Mouse (Mus musculus) c-Kit-negative CD71-positive TER-119-positive erythroid progenitor cells, embryonic 14.5 days (primary cell): ENCODE data around the gene Olfr521.
A peak's percentile ranks its signal among the peaks of the same experiment; 100 is the strongest.
"Not testable (repeated sequence)": the region's sequence is repeated elsewhere in the genome, so short reads cannot be mapped to it uniquely, and the experiment has no call there.

Experiments
- DNase-seq: peaks from one replicate; pipeline ENCODE4 v3.0.0-alpha.2; 2013; ENCODE audit warnings: low read depth, low spot score

The Olfr521 gene

DNA sequence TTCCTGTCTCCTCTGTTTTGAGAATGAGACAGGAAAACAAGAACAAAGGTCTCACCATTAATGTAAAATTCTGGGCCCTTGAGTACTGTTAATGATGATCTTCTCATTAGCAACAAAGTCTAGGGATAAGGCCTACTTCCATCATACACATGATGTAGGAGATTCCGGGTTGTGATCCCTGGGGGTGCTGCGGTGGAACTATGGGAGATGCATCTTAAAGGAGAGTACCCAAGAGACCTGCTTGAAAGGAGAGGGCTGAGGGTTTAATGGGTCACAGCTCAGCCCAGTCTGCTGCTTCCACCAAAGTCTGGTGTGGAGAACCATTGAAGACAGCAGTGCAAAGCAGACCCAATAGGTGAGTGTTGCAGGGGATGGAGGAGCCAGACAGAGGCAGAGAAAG, at the start of gene Olfr521:
Gene Olfr521, plus strand, starts transcription at position 301 of the 400 bp plus-strand sequence.
- no peak for DNase-seq

DNA sequence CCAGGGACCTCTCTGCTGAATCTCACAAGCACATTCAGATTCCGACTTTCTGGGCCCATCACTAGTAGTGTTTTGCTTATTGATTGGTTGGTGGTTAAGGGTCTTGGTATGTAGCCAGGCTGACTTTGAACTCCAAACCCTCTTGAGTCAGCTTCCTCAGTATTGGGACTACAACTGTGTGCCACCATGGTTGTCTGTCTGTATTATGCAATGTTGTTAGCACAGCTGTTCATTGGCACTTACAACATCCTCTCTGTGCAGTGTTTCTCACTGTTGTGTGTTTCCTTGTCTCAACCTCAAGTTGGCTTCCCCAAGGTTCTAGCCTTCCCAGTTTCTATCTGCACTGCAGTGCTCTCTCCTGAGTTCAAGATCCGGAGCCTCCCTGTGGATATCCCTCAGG, 46.8 kb upstream of the Olfr521 start:
- DNase-seq: no peak

DNA sequence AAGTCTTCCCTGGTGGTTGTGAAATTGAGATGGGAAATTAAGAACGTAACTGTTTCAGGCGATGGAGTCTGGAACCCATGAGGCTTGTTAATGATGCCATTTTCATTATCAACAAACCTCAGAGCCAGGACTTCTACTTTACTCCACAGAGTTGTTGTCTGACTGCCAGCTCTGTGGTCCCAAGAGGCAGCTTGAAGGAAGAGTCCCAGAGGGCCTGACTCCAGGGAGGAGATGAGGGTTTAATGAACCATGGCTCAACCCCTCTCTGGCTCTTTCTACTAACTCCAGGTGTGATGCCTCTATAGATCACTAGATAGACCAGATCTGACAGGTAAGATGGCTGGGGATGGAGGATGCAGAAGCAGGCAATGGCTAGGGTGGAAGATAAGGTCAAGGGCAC, 33.3 kb upstream of the Olfr521 start, which contains the start of gene Olfr520:
Gene Olfr520, plus strand, starts transcription at position 301 of the 400 bp plus-strand sequence.
- no peak for DNase-seq

DNA sequence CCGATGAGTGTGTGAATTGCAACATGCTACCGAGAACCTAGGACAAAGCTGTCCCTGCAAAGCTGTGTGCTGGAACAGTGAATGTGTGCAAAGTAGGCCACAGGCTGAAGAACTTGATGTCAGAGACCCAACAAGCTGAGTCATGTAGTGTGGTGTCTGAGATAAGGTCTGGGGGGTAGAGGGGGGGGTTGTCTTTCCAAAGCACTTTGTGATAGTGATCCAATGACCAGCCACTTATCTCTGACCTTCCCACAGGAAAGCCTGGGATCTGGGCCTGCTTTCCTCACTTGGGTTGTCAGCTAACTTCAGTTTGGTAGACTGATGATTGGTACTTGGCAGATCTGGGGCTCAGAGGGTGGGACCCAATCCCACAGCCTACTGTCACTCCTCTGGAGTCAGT, 28.7 kb upstream of the Olfr521 start:
- DNase-seq: no peak

DNA sequence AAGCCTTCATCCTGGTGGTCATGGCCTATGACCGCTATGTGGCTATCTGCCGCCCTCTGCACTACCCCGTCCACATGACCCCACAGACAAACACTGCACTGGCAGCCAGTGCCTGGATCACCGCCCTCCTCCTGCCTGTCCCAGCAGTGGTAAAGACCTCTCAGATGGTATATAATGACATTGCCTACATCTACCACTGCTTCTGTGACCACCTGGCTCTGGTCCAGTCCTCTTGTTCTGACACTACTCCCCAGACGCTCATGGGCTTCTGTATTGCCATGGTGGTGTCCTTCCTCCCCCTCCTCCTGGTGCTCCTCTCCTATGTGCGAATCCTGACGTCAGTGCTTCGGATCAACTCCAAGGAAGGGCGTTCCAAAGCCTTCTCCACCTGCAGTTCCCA, 27.8 kb upstream of the Olfr521 start:
- DNase-seq: not testable (repeated sequence)

DNA sequence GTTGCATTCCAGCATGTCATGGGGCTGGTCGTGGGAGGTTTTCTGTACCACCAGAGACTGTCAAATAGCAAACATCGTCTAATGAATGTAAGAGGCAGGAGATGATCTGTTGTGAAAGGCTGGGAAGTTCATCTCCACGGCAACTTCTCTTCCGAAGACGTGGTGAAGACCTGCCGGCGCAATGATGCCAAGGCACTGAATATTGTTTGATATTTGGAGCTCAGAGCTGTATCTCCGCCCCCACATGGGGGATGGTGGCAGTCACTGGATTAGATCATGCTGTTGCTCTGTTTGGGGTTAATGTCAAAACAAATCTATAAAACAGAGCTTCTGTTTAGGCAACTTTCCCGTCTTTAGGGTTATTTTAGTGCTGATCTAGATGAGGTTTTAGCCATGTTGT, 24.0 kb upstream of the Olfr521 start:
- no peak for DNase-seq

DNA sequence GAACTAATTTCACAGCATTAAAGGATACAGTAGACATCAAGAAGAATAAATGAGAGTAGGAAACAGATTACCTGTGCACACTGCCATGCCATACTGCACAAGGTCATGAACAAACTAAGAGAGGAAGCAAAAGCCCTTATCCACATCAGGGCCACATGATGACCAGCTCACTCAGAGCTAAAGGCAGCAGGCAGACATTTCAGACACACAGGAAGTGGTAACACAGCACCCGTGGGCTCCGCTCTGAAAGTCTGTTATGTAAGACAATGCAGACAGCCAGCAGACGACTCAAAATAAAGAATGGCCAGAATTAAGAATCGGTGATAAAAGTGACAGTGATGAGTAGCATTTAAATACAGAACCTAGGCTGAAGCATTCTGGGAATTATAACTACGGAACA, 18.1 kb downstream of the Olfr521 start:
- DNase-seq: no peak

DNA sequence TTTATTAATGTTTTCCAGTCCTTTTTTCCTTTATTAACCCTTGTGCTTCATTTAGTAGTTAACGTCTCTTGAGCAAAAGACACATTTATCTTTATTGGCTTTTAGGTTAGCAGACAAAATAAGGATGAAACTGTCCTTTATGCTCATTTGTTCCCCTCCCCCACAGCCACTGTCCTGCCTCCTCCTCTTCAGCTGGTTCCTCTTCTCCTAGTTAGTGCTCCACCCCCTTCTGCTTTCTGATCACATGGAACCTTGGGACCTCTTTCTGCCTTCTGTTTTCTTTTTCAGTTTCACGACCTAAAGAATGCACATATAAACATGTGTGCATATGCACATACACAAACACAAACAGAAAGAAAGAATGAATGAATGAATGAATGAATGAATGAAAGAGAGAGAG, 18.6 kb downstream of the Olfr521 start:
- DNase-seq: no peak

DNA sequence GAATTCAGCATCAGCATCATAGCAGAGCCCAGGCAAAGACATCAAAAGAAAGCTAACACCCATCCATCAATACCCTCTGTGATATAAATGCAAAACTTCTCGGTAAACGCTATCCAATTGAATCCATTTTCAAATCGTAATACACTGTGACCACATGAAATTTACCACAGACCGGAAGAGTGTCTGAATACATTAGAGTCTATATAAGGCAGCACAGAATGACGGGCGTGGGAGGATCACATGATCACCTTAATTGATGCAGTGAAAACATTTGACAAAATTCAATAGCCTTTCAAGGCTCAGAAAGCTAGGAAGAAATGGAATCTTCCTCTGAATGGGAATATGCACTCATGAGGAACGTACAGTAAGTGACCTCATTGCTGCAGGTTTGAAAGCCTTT, 20.1 kb downstream of the Olfr521 start:
- no peak for DNase-seq

DNA sequence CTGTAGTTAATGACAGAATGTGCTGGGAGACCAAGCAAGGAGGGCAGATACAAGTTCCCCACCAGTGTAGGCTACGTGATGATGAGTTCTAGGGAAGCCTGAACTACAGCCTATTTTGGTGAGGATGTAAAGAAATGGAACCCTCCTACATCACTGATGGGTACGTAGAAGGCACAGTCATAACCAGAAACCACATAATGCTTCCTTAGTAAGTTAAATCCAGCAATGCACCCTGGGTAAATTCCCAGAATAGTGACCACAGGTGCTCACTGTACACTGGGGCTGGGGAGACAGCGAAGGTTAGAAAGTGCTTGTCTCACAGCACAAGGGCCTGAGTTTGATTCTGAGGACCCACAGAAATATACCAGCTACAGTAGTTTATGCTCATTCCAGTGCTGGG, 22.2 kb downstream of the Olfr521 start:
- no peak for DNase-seq

DNA sequence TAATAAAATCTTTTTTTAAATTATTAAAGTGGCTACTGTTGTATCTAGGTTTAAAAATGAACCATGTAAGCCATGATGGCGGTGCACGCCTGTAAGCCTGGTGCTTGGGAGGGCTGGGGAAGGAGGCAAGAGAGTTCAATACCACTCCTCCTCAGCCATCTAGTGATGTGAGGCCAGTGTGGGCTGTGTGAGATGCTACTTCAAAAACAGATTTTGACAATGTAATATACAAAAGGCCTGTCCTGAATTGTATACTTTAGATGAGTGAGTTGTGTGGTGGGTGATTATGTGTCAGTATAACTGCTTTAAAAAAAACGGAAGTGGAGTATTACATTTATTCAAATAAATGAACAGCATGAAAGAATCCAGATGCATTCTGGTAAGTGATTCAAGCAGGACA, 23.5 kb downstream of the Olfr521 start:
- DNase-seq: no peak

DNA sequence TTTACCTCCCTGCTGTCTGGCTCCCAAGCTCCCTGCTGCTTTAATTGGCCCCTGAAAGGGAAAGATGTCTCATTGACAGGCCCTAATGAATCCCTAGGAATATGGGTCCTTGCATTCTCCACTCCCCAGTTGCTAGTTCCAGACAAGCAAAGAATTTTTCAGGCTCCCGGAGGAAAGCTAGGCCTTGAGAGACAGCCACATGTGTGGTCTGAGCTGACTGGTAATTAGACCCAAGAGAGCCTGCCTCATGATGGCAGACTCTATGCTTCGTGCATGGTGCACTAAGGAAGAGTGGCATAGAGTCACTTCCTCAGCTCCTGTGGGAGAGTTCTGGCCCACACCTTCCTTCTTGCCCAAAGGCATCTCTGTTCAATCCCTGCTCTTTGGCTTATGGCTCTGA, 24.6 kb downstream of the Olfr521 start:
- no peak for DNase-seq

DNA sequence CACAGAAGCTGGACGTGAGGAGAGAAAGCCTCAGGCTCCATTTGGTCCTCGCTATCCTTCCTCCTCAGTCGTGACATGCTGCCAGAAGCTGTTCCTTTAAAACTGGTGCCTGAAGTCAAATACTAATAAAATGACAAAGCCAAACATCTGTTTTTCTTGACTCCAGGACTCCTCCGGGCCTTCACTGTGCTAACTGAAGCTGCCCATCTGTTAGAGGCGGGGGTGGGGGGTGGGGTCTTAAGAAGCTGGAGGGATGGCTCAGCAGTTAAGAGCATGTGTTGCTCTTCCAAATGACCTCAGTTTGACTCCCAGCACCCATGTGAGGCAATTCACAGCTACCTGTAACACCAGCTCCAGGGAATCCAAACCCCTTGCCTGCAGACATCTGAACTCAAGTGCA, 25.3 kb downstream of the Olfr521 start:
- DNase-seq: no peak

DNA sequence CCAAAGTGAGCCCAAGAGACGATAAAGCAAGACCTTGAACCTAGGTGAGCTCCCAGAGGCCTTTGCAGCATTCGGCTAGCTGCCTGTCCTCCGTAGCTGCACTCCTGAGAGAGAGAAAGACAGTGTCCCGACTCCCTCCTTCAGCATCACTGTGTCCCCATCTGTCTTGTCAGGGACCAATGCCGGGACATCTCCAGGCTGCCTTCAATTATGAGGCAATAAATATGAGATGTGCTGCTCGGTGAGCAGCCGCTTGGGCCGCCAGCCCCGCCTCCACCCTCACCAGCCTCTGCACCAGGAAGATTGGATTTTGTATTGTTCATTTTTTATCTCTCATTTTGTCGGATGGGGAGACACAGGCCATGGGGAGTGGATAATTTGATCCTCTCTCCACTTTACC, 27.5 kb downstream of the Olfr521 start:
- no peak for DNase-seq

DNA sequence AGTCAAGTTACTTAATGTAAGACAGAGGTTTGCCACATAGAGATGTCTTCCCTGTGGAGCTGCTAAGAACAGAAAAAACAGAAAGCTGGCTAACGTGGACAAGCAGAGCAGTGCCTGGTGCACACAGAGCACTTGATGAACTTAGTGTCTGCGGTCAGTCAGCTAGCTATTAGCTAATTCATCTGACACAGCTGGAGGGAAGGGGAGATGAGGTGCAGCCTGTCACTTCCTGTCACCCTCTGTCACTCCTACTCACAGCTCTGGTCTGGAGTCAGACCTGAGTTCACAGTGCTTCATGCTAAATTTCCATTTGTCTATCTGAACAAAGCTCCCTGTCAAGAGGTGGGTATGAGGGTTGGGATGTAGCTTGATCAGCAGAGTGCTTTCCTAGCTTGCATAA, 30.8 kb downstream of the Olfr521 start:
- DNase-seq: no peak

DNA sequence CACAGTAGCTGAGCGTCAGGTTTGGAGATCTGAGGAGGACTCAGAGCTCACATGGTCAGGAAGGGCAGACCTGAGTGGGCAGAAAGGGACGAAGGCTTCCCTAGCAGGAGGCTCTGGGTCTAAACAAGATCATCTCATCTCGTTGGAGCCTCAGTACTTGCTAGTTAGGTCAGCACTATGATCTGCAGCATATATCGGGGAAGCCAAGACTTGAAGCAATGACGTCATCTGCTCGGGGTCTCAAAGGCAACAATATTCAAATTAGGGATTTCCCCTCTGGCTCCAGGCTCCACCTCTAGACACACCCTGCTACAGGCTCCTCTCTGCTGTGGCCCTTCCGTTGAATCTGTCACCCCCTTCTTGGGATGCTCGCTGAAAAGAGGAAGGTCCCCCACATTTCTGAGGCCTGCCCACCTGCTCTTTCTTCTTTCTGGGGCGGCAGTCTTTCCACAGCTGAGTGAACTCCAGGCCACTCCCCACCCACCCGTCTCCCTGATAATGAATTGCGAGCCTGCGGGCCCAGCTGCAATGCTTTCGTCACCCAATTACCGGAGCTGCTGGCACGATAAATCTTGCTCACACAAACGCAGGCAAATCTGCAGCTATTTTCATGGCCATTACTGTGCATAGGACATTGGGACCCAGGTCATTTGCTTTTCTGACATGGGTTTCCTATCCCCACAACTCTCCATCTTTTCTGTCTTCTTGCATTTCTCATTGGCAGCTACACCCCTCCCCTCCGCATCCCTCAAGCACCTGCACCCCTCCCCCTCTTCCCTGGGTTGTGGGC, 32.1 kb downstream of the Olfr521 start:
- no peak for DNase-seq

DNA sequence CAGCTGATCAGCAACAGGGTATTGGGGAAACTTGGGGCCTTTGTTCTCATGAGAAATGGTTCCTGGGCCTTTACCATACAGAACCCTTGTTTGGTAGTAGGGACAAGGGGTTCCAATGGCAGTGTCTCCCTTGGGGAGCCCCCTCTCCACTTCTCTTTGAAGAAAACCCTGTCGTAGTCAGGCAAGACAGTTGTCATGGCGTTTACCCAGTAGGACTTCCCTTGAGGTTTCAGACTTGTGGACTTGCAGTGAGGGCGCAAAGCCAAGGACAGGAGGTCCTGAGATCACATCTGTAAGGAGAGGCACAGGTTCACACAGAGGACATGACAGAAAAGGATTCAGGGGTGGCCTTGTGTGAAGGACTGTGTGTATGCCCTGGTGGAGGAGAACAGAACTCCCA, 33.2 kb downstream of the Olfr521 start:
- no peak for DNase-seq

DNA sequence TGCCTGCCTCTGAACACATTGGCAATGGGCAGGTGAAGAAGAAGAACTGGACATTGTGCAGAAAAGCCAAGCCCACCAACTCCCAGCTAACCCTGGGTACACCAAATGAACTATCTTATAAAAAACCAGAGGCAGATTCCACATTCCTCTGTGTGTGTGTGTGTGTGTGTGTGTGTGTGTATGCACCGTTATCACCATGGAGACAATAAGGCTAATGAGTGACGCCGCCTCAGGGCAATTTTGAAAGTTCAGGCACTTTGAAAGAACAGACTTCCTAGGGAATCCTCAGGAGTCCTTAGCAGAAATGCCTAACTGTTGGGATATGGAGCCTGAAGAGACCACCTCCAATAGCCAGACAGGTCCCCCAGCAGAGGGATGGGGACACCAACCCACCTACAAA, 34.0 kb downstream of the Olfr521 start:
- no peak for DNase-seq

DNA sequence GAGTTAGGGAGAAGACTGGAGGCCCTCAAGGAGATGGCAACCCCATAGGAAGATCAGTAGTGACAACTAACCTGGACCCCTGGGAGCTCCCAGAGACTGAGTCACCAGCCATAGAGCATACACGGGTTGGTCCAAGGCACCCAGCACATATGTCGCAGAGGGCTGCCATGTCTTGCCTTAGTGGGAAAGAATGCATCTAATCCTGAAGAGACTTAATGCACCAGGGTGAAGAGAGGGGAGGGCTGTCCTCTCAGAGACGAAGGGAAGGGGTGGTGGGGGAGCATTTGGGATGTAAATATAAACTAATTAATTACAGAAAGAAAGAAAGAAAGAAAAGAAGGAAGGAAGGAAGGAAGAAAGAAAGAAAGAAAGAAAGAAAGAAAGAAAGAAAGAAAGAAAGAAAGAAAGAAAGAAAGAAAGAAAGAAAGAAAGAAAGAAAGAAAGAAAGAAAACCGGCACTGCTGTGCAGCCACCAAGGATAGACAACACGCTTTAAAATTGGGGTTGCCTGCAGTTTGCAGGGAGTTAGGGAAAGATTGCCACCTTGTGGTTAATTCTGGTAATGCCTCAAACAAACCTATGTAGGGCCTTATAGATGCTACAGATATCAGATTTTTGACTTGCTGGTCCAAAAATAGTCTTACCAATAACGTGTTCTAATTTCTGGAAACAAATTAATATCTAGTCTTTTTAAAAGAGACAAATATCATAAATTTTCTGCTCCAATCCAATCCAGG, 34.8 kb downstream of the Olfr521 start:
- peak; percentile 88 for DNase-seq

DNA sequence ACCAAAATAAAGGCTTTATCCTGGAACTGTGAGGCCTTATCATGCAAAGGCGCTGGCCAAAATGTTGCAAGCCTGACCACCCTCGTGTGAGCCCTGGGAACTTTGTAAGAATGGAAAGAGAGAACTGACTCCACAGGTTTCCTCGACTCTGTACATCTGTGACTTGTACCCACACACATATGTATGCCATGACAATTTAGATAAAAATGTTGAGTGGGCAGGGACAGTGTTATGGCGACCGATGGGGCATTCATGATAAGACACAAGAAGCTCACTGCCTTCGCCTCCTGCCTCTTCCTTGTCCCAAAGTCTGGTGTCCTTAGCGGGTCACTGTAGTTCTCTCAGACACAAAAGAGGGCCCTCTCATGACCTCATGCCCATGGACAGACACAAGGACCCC, 35.8 kb downstream of the Olfr521 start:
- no peak for DNase-seq

DNA sequence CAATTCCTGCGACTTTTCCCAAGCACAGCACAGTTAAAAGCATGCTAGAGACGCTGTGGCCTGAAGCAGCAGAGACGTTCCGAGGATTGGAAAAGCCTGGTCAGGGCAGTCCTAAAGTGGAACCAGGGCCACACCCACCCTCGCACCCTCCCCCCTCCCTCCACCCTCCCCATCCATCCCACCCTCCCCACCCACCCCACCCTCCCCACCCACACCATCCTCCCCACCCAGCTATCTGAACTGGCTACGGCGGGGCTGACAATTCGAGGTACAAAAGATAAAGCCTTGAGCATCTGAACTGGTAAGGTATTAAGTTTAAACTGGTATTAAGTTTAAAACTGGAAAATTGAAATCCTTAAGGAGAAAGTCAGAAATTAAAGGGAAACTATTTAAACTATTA, 40.2 kb downstream of the Olfr521 start:
- DNase-seq: peak; percentile 58

DNA sequence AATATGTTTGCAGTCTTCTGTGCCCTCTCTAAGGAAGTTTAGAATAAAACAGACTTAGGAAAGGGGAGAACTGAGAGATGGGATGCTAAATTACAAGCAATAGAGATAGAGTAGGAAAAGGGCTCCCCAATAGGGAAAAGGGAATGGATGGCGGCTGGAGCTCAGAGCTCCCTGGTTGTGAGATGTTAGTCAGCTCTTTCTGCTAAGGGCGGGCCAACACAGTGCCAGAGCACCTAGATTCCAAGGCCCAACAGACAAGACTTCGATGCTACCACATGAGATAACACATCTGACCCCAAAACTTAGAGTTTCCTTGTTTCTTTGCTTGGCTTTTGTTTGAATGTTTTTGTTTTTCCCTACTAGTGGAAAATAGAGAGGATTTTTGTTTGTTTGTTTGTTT, 40.7 kb downstream of the Olfr521 start:
- peak; percentile 56 for DNase-seq

DNA sequence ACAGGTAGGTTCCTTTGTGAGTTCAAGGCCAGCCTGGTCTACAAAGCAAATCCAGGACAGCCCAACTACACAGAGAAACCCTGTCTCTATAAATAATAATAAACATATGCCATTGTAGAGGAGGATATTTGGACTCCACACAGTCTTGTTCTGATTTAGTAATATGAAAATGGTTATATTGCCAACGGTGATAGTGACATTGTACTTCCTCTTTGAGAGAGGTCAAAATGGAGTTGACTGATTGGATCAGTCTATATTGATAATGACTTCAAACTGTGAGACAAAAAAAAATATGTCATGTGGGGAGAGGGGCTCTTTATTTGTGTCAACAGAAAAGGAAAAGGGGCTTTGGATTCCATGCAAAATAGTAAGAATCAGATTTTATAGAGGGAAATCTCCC, 42.0 kb downstream of the Olfr521 start:
- DNase-seq: no peak
